Mouse (Mus musculus): ENCODE measurements around the gene Snrpf. TPM values are rescaled to one million over a fixed set of nuclear protein-coding genes. Genes with fewer than 3 reads are reported as not detected.

Snrpf gene
- polyA plus RNA-seq (2016; fragmentation: Nextera tagmentation; extraction: Ambion mirVana): 111 and 131 TPM in 2 replicates

GRCm38 (mm10) chr10:93589281-93589848 lies at the start of gene Snrpf:
Snrpf (minus strand) TSS chr10:93589706.
- under 1% methylated on average over 63 of the region's 63 CpGs for WGBS
- peak within 1 kb of the TSS; percentile 61; the same call in 1 of the 2 replicates for H3K27ac ChIP-seq

DNA sequence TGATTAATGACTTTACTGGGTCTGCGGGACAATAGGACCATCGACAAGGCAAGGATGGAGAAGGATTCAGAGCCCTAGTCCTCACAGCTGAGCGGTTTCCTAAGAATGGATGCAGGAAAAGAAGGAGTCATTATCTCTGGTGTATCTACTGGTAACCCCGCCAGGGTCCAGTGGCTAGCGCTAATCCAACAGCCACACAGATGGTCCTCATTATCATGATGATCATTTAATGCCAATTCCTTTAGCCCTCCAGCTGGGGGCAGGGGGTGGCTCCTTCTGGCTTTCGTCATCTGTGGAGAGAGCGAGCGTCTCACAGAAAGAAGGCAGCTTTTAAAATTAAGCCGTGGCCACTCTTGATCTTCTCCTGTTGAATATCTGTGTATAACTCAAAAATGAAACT lies 46.4 kb upstream of the Snrpf start:
- Histone ChIP-seq H3K9ac (no peak overlapping the region), H3K4me3 (no peak overlapping the region), H3K9me3 (no peaks in the 10 kb centered on the region), H3K27me3 (replicated peaks) (peaks cover 5% of the 10 kb centered on the region; the same call in 1 of the 2 replicates), H3K36me3 (no peaks in the 10 kb centered on the region), H3K4me2 (replicated peaks) (no peak overlapping the region), H3K27ac (no peak overlapping the region), H3K4me1 (peaks cover 5% of the 10 kb centered on the region)
- no peak; the same call in 1 of the 2 replicates for ATAC-seq (ENCODE audit: low FRiP score, low read depth)
- 31% methylated on average over 9 of the region's 9 CpGs for WGBS

More at GRCm38 (mm10) chr10:93589281-93589848, at the start of gene Snrpf:
- H3K4me3 ChIP-seq: peak within 1 kb of the TSS; percentile 70
- H3K9ac ChIP-seq: peak within 1 kb of the TSS; percentile 84
- H3K4me1 ChIP-seq: peaks cover 14% of the 10 kb centered on the region
- no peaks in the 10 kb centered on the region for H3K27me3 ChIP-seq (replicated peaks)
- H3K36me3 ChIP-seq: peaks cover 19% of the 10 kb centered on the region
- peak within 1 kb of the TSS; percentile 91 for H3K4me2 ChIP-seq (replicated peaks)
- peak; percentile 90 for ATAC-seq (ENCODE audit: low FRiP score, low read depth)
- H3K9me3 ChIP-seq: no peaks in the 10 kb centered on the region

GRCm38 (mm10) chr10:93633971-93634370 lies 44.5 kb upstream of the Snrpf start:
- Histone ChIP-seq H3K4me2 (replicated peaks) (no peak overlapping the region), H3K4me1 (no peaks in the 10 kb centered on the region; the same call in none of the 2 replicates), H3K9ac (no peak overlapping the region), H3K27ac (no peak overlapping the region), H3K27me3 (replicated peaks) (no peaks in the 10 kb centered on the region), H3K9me3 (no peaks in the 10 kb centered on the region), H3K4me3 (no peak overlapping the region), H3K36me3 (no peaks in the 10 kb centered on the region)
- 92% methylated on average over 2 of the region's 2 CpGs for WGBS
- no peak for ATAC-seq (ENCODE audit: low FRiP score, low read depth)

- H3K9me3 ChIP-seq: no peaks in the 10 kb centered on the region
These were observed 44.1 kb upstream of the Snrpf start for GRCm38 (mm10) chr10:93633563-93633962.

DNA sequence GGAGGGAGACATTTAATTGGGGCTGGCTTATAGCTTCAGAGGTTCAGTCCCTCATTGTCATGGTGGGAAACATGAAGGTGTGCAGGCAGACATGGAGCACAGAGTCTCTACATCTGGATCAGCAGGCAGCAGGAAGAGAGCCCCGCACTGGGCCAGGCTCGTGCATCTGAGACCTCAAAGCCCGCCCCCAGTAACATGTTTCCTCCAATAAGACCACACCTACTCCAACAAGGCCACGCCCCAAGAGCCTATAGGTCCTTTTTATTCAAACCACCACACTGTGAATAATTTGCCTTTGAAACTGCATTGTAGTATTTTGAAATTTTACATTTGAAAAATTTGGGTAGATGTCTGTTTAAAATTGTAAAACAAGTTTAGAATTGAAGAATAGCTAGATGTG lies 42.6 kb upstream of the Snrpf start:
- 77% methylated on average over 4 of the region's 4 CpGs for WGBS
- no peak for ATAC-seq (ENCODE audit: low FRiP score, low read depth)

More at GRCm38 (mm10) chr10:93633563-93633962, 44.1 kb upstream of the Snrpf start:
- H3K9ac ChIP-seq: no peak overlapping the region
- no peaks in the 10 kb centered on the region for H3K27me3 ChIP-seq (replicated peaks)
- H3K4me2 ChIP-seq (replicated peaks): no peak overlapping the region
- no peak for ATAC-seq (ENCODE audit: low FRiP score, low read depth)
- no peak overlapping the region for H3K4me3 ChIP-seq
- no peaks in the 10 kb centered on the region for H3K36me3 ChIP-seq
- H3K4me1 ChIP-seq: no peaks in the 10 kb centered on the region; the same call in none of the 2 replicates
- 82% methylated on average over 5 of the region's 5 CpGs for WGBS
- no peak overlapping the region for H3K27ac ChIP-seq

GRCm38 (mm10) chr10:93630310-93630709 lies 40.8 kb upstream of the Snrpf start:
- Histone ChIP-seq H3K27me3 (replicated peaks) (no peaks in the 10 kb centered on the region), H3K4me1 (no peaks in the 10 kb centered on the region), H3K36me3 (no peaks in the 10 kb centered on the region), H3K4me2 (replicated peaks) (no peak overlapping the region), H3K9ac (no peak overlapping the region), H3K9me3 (no peaks in the 10 kb centered on the region), H3K27ac (no peak overlapping the region), H3K4me3 (no peak overlapping the region)
- WGBS: 91% methylated on average over 5 of the region's 5 CpGs
- no peak for ATAC-seq (ENCODE audit: low FRiP score, low read depth)

More for the DNA sequence above, 42.6 kb upstream of the Snrpf start:
- no peaks in the 10 kb centered on the region for H3K36me3 ChIP-seq
- no peaks in the 10 kb centered on the region for H3K9me3 ChIP-seq
- H3K4me3 ChIP-seq: no peak overlapping the region
- H3K4me2 ChIP-seq (replicated peaks): no peak overlapping the region
- no peaks in the 10 kb centered on the region; the same call in 1 of the 2 replicates for H3K4me1 ChIP-seq
- H3K27me3 ChIP-seq (replicated peaks): no peaks in the 10 kb centered on the region
- no peak overlapping the region for H3K27ac ChIP-seq
- H3K9ac ChIP-seq: no peak overlapping the region

GRCm38 (mm10) chr10:93624151-93624550 lies 34.6 kb upstream of the Snrpf start:
- H3K4me1 ChIP-seq: no peaks in the 10 kb centered on the region
- H3K4me3 ChIP-seq: no peak overlapping the region
- no peak overlapping the region for H3K27ac ChIP-seq
- H3K27me3 ChIP-seq (replicated peaks): no peaks in the 10 kb centered on the region
- H3K9ac ChIP-seq: no peak overlapping the region
- 87% methylated on average over 10 of the region's 10 CpGs for WGBS
- H3K4me2 ChIP-seq (replicated peaks): no peak overlapping the region
- H3K36me3 ChIP-seq: no peaks in the 10 kb centered on the region
- no peak for ATAC-seq (ENCODE audit: low FRiP score, low read depth)
- no peaks in the 10 kb centered on the region for H3K9me3 ChIP-seq

DNA sequence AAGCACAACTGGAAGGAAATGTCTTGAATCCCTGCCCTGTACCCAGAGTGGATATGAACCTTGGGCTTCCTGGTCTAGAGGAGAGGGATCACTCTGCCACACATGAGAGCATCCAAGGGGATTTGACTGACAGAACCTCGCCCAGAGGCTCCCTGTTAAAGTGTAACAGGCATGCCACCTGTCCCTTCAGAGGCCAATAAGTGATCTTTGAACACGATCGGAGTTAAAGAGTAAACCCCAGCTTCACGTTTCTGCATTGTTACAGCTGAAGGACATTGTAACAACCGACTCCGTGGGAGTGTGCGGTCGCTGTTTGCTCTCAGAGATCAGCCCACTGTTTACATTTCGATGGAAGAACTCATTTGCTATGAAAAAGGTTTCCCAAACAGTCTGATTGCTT lies 34.2 kb upstream of the Snrpf start:
- Histone ChIP-seq H3K9ac (no peak overlapping the region), H3K9me3 (no peaks in the 10 kb centered on the region), H3K36me3 (no peaks in the 10 kb centered on the region), H3K4me3 (no peak overlapping the region), H3K27ac (no peak overlapping the region), H3K27me3 (replicated peaks) (no peaks in the 10 kb centered on the region), H3K4me1 (no peaks in the 10 kb centered on the region), H3K4me2 (replicated peaks) (no peak overlapping the region)
- ATAC-seq (ENCODE audit: low FRiP score, low read depth): no peak
- WGBS: 61% methylated on average over 9 of the region's 9 CpGs

DNA sequence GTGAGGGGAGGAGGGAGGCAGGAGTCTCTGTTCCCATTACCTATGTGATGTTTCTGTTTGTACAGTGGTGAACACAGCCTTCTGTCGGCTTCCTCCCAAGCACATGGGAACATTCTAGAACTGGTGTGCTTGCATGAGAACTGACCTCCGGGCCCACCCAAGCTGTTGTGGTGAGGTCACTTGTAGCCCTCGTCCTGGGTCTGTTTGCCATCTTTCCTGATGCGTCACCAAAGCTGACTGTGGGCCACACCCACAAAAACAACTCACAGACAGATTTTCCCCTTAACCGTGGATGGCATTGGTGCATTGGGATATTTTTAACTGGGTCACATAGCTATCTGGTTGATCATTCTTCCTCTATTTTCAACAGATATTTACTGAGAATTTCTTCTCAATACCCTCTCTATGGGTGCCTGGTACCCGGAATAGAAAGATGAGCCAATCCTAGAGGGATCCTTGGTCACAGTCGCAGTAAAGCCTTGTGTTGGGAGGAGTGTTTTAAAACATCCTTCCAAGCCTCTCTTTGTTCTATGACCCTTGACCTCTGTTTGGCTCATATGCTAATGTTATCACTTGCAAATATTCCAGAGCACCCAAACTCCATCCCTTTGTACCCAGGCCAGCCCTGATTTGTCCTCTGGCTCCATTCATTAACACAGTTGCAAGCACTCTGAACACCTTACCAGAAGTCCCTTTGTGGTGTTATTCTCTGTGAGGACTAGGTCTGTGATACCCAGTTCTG lies 31.1 kb upstream of the Snrpf start:
- no peak overlapping the region for H3K4me2 ChIP-seq (replicated peaks)
- ATAC-seq (ENCODE audit: low FRiP score, low read depth): no peak
- no peaks in the 10 kb centered on the region for H3K36me3 ChIP-seq
- H3K4me3 ChIP-seq: no peak overlapping the region
- H3K27ac ChIP-seq: no peak overlapping the region
- 65% methylated on average over 7 of the region's 7 CpGs for WGBS
- H3K9me3 ChIP-seq: no peaks in the 10 kb centered on the region
- no peak overlapping the region for H3K9ac ChIP-seq
- no peaks in the 10 kb centered on the region for H3K27me3 ChIP-seq (replicated peaks)
- H3K4me1 ChIP-seq: no peaks in the 10 kb centered on the region

GRCm38 (mm10) chr10:93614850-93615249 lies 25.3 kb upstream of the Snrpf start:
- WGBS: 81% methylated on average over 8 of the region's 8 CpGs
- Histone ChIP-seq H3K4me3 (no peak overlapping the region), H3K4me2 (replicated peaks) (no peak overlapping the region), H3K4me1 (no peaks in the 10 kb centered on the region), H3K9me3 (no peaks in the 10 kb centered on the region), H3K9ac (no peak overlapping the region), H3K36me3 (no peaks in the 10 kb centered on the region), H3K27me3 (replicated peaks) (no peaks in the 10 kb centered on the region), H3K27ac (no peak overlapping the region)
- no peak for ATAC-seq (ENCODE audit: low FRiP score, low read depth)

DNA sequence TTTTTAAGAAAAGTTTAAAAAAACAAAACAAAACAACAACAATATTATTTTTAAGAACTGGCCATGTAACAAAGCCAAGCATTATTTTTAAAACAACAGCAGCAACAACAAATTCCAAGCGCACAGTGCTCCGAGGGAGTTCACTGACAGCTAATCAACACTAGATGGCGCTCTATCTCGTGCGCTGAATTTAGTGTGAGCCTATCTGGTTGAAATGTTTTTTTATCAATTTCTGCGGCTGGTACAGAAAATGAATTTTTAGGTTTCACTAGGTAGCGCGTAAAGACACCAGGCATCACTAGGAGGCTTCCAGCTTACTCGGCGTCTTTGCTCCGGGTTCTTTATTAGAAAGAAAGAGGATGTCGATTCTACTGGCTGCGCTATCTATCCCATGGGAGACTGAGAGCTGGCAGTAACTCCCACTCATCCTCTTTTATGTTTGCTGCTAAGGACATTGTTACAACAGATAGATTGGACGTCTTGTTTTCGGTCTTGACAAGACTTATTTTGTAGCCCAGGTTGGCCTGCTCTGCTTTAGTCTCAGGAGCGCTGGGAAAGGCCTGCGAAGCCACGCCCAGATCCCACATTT lies 22.0 kb upstream of the Snrpf start:
- H3K9me3 ChIP-seq: no peaks in the 10 kb centered on the region
- 50% methylated on average over 18 of the region's 18 CpGs for WGBS
- H3K9ac ChIP-seq: no peak overlapping the region
- H3K4me2 ChIP-seq (replicated peaks): no peak overlapping the region; the same call in 1 of the 2 replicates
- H3K4me3 ChIP-seq: no peak overlapping the region
- no peak overlapping the region for H3K27ac ChIP-seq
- H3K4me1 ChIP-seq: no peaks in the 10 kb centered on the region
- no peaks in the 10 kb centered on the region for H3K27me3 ChIP-seq (replicated peaks)
- ATAC-seq (ENCODE audit: low FRiP score, low read depth): no peak
- no peaks in the 10 kb centered on the region for H3K36me3 ChIP-seq

GRCm38 (mm10) chr10:93610896-93611295 lies 21.4 kb upstream of the Snrpf start:
- Histone ChIP-seq H3K27me3 (replicated peaks) (no peaks in the 10 kb centered on the region), H3K4me3 (no peak overlapping the region), H3K36me3 (no peaks in the 10 kb centered on the region), H3K4me2 (replicated peaks) (no peak overlapping the region), H3K4me1 (no peaks in the 10 kb centered on the region), H3K27ac (no peak overlapping the region), H3K9me3 (no peaks in the 10 kb centered on the region), H3K9ac (no peak overlapping the region)
- 97% methylated on average over 1 of the region's 1 CpGs for WGBS
- no peak for ATAC-seq (ENCODE audit: low FRiP score, low read depth)
